Mouse (Mus musculus) urinary bladder, adult 2 months (tissue): ENCODE data around the gene Casp1. TPM values are rescaled to one million over a fixed set of nuclear protein-coding genes. Genes with fewer than 3 reads are reported as not detected.

Experiments
- DNase-seq: peaks from one replicate; pipeline ENCODE4 v3.0.0; 2022; ENCODE audit warnings: low spot score
- polyA plus RNA-seq: library from polyadenylated mRNA; depleted of rRNA; stranded (reverse); fragments of >200 nt; gene quantifications from 2 replicates; pipeline ENCODE4 v1.2.3, GENCODE M21; 2012; rRNA removed

The Casp1 gene
- 5.9 and 6.2 TPM in 2 replicates for polyA plus RNA-seq

DNA sequence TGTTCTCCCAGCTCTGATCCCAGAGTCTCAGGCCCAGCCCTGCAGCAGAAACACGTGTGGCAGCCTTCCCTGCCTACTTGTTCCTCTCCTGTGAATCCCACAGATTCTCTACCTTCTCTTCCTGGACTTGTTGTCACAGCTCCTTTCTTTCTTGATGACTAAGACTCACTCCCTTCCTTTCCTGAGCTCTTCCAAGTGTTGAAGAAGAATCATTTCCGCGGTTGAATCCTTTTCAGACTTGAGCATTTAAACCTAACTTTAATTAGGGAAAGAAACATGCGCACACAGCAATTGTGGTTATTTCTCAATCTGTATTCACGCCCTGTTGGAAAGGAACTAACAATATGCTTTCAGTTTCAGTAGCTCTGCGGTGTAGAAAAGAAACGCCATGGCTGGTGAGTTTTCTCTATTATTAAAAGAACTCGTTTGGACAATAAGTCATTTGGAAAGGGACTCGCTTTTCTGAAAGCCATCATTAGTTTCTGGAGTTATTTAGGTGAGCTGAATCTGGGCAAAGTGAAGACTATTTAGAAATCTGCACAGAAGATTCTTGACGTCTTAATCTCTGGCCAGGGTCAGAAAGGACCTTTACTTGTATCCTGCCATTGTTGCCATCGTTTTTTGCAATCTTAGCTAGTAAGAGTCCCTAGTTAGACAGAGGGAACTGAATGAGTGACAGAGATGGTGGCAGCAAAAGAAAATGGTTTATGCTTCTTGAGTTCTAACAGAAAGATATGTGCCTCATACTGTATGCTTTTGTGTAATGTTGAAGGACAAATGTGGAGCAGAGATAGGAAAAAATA is at the start of gene Casp1:
Casp1 (plus strand) TSS at position 189 of the 803 bp plus-strand sequence.
- DNase-seq: no peak

GRCm38 (mm10) chr9:5263951-5264475 is 34.3 kb upstream of the Casp1 start:
- DNase-seq: no peak

DNA sequence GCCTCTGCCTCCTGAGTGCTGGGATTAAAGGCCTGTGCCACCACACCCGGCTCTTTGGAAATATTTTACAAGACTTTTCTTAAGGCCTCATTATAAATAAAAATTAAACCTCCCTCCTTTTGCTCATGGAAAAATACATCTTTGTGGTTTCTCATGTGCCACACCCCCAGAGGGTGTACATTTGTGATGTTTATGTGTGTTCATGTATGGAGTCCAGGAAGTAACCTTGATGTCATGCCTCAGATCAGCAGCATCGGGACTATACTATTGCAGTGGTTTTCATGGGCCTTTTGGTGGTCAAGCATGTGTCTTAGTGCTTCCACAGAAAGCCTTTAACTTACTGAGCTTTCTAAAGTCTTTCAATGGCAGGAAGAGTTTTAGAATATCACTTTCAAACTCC is 28.0 kb upstream of the Casp1 start:
- DNase-seq: no peak

DNA sequence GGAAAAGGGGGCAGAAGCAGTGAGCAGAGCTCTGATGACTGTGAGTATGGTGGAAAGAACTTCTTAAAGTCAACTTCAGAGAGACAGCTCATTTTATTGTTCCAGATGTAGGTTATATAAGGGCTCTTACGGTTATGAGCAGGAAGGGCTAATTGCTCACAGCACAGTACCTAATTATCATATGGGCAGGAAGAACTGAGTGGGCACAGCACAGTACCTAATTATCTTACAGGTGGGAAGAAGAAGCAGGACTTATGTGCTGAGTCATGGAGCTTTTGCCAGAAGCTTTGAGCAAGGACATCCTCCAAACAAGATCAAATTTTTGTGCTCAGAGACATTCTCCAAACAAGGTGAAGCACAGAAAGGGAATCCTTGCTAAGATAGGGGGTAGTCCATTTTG is 27.4 kb upstream of the Casp1 start:
- no peak for DNase-seq

DNA sequence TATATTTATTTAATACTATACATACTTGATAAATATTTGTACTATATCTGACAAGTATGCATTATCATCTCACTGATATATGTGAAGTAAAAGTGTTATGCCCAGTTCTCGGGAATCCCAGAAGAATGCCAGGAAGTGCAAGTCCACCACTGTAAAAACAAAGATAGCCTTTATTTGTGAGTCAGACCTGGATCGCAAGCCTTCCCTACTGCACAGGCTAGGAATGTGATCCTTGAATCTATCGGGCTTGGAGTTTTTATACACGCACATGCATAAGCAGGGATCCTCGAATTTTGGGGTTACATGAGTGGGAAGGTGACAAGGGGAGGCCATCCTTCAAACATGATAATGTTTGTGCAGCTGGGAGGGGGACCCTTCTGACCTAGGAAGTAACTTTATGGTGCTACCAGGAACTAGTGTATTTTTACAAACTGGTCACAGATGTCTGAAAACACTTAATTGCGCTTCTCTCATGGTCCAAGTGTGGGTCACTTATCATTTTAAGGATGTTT is 26.9 kb upstream of the Casp1 start:
- no peak for DNase-seq

DNA sequence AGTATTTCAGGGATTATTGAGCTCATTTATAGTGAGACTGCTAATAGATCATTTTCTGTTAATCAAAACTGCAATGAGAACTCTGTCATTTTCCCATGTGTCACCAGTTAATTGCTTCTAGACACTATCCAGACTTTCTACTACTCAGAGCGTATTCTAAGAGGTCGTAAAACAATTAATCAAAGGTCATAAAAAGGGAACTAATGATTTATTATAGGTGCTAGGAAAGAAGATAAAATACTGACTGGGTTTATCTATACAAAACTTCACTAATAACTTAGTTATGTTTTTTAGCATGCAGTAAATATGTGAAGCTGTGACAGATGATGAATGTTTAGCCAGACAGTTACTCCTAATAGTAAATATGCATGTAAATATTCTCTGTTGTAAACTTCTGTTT is 12.2 kb upstream of the Casp1 start:
- no peak for DNase-seq

DNA sequence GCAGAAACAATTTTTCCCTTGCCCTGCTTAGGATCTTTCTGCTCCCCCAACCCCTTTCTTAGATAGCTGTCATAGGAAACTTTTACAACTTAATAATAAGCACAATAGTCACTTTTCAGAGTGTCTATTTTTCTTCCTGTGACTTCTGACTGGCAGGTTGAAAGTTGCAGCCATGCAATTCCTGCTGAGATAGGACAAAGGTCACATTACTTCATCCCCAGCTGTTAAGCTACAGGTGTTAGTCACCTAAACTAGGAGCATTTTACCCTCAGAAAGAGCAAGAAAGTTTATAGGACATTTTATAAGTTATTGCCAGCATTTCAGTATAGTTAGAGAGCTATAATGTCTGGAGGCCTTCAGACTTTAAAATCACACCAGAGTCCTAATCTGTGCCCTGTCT is 11.7 kb upstream of the Casp1 start:
- DNase-seq: no peak

DNA sequence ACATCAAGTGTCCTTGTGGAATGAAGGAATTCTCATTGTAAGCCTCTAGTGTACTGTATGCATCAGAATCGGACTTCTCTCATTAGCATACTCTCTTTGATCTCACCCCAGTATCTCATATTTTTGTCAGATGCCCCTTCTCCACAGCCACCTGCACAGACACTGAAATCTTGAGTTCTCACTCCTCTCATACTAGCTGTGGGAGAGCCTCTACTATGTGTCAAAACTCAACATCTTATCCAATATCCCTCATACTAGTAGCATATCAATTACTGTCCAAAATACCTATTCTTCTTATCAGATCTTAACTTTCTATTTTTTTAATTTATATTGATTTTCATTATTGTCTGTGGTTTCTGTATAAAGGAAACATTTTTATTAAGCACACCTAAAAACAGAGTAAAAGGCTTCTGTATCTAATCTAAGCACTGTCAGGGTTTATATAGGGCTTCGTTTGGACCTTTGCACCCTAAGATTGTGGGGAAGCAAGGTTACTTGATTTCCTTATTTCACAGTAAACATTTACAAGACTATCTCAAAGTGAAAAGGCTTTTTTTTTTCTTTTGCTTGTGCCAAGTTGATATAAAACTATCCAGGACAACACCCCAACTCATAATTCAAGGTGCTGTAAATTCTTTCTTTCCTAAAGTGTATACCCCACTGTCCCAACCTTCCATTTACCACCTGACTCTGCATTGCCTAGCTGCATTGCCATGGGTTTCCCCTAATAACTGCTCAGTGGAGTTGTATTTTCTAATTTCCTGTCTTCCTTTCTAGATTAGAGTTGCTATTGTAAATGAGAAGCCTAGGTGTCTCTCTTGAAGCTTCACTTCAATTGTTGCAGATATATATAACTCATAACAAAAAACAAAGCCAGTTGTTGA is 1.7 kb upstream of the Casp1 start:
- no peak for DNase-seq

- DNase-seq: no peak
Measured at GRCm38 (mm10) chr9:5299132-5299381, 740 bp downstream of the Casp1 start.

- no peak for DNase-seq
Measured at GRCm38 (mm10) chr9:5308561-5308960, 10.2 kb downstream of the Casp1 start, which contains the start of gene Casp4. Casp4 (plus strand) TSS chr9:5308828.

GRCm38 (mm10) chr9:5310112-5310511 is 11.8 kb downstream of the Casp1 start:
- no peak for DNase-seq

DNA sequence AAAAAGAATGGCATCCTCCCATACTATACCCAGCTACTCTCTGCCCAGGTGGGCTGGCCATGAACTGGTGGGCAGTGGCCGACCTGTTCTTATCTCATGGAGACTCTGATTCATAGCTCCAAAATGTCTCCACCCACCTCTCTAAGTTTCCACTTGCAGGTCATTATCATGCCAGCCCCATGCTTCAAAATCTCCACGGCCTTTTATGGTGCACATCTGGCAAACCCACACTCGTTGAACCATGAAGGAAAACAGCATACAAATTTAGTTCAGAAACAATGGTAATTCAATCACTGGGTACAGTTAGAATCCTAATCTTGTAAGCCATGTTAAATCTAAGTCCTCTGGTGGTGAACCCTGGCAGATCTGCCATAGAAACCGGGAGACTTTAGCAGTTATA is 13.1 kb downstream of the Casp1 start:
- DNase-seq: no peak

DNA sequence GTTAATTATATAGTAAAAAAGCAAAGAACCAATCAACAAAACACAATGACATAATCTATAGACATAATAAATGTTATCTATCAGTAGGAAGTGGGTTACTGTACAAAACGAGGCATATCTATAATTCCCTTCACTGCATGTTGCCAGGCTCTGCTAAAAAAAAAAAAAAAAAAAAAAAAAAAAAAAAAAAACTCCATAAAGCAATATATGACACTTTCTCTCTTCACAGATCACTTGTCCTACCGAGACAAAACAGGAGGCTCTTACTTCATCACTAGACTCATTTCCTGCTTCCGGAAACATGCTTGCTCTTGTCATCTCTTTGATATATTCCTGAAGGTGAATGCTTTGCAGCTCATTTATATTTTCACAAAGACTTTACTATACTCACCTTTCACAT is 29.9 kb downstream of the Casp1 start:
- no peak for DNase-seq

DNA sequence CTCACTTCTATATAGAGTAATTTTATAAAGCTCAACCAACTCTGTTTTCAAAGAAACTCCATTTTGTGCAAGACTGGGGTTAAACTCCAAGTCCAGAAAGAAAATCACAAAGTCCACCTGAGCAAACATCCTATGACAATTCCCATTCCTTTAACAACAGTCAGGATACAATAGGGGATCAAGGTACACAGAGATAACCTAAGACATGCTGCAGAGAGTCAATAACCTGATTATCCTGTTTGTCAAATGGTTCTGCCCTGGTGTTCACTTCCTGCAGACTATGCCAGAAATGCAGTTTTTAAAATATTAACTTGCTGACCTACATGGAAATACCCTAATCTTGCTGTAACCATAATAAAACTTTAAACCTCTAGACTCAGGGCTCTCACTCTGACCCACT is 34.1 kb downstream of the Casp1 start:
- no peak for DNase-seq

GRCm38 (mm10) chr9:5333422-5333821 is 35.1 kb downstream of the Casp1 start:
- DNase-seq: no peak

DNA sequence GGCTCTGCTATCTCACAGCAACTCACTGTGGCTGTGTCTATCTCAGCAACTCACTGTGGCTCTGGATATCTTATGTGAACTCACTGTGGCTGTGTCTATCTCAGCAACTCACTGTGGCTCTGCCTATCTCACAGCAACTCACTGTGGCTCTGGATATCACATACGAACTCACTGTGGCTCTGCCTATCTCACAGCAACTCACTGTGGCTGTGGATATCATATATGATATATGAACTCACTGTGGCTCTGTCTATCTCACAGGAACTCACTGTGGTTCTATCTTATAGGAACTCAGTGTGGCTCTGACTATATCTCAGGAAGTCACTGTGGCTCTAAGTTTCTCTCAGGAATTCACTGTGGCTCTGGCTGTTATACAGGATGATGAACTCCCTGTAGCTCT is 44.8 kb downstream of the Casp1 start:
- DNase-seq: no peak

DNA sequence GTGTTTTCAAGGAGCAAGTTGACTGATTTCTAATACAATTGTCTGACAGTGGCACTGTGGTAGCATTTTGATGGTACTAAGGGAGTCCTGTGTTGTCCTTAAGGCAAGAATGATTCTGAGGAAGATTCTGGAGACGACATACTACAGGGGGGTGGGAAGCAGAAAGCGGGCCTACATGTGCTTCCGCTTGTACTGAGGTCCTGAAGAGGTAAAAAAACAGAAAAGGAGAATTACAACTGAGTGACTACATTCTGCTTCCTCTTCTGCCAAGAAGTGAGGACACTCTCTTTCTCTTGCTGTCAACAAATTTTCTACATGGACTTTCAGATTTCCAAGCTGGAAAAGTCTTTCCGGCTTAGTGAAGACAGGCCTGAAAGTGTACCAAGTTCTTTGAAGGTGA is 45.8 kb downstream of the Casp1 start:
- DNase-seq: no peak

- no peak for DNase-seq
Measured at GRCm38 (mm10) chr9:5345291-5345898, 47.1 kb downstream of the Casp1 start, which contains the start of gene Casp12. Casp12 (plus strand) TSS chr9:5345430.

DNA sequence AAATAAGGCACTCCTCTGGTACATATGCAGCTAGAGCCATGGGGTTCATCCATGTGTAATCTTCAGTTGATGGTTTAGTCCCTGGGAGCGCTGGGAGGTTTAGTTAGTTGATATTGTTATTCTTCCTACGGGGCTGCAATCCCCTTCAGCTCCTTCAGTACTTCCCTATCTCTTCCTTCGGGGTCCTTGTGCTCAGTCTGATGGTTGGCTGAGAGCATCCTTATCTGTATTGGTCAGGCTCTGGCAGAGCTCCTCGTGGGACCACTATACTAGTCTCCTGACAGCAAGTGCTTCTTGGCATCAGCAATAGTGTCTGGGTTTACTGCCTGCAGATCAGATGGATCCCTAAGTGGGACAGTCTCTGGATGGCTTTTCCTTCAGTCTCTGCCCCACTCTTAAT is 49.1 kb downstream of the Casp1 start:
- DNase-seq: no peak

DNA sequence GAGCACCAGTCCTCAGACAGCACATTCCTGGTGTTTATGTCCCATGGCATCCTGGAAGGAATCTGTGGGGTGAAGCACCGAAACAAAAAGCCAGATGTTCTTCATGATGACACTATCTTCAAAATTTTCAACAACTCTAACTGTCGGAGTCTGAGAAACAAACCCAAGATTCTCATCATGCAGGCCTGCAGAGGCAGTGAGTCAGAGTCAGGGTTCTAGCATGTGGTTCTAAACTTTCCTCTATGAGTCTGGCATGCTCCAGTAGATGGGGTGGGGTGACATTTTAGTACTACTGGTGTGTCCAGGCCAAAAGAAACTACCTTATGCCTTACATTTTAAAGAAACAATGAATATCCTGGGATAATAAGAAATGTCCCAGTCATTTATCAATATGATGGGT is 55.4 kb downstream of the Casp1 start:
- DNase-seq: no peak

- DNase-seq: no peak
Measured at GRCm38 (mm10) chr9:5356801-5357200, 58.5 kb downstream of the Casp1 start.
